Comparison of ENCODE assay signal across 14 mouse cellular contexts in the genomic region with DNA sequence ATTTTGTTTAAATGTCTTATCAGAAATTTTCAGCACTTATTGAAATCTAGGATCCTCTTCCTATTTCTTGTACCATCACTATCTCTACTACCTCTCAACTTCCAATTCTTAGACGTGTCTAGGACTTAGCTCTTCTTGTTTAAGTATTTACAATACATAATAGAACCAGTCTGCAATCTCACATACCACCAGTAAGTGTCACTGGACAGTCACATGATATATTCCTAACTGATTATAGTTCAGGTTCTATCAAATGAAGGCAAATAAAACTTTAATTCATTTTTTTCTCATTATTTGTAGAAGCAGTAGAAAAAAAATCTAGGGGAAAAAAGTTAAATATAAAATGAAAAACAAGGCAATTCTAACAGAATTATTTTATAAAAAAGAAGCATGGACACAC. TPM values are rescaled to one million over a fixed set of nuclear protein-coding genes. Genes with fewer than 3 reads are reported as not detected.
DNase-seq lines count a peak whose midpoint lies in the region.
"Had no signal": no experiment of that assay in that cellular context is flagged by ENCODE, and none has a peak within 500 bp of the region (broad histone marks: within the 10 kb centered on the region; RNA-seq: fewer than 3 reads in every experiment).

No protein-coding gene starts in this region.

- DNase-seq in cerebellum, postnatal 10 days, result peak; percentile 31 to 50
- no peak for DNase-seq in cerebellum, adult 18-20 months
- DNase-seq in kidney, postnatal 14 days, result peak; percentile 17
- DNase-seq in kidney, postnatal 10 days, result no peak
- peak; percentile 16 for DNase-seq in retina, embryonic 14.5 days (ENCODE audit: low spot score)
- DNase-seq in retina, postnatal 1 day, result no peak
- DNase-seq in right cerebral cortex, postnatal 36 days (ENCODE audit: low spot score in 2 of 2), result no peak
- no peak for DNase-seq in layer of hippocampus, adult 8-10 months (ENCODE audit: low spot score in 2 of 2)
- DNase-seq: adrenal gland, adult 8-10 months; cerebellum, postnatal 25 days; gastrocnemius, postnatal 36 days; kidney, postnatal 4 days; thymus, adult 18-20 months had no signal

RNA-seq across cellular contexts. Expression of gene Gm28047, which starts 32.2 kb away (rescaled TPM):
- total RNA-seq in layer of hippocampus, adult 8-10 months (2022), result under 1 TPM in 1 of 4 experiments, not detected in 3; 0.96 TPM
- total RNA-seq: liver, adult 2 months had no signal

RNA-seq across cellular contexts. Expression of gene Atf7, which starts 32.6 kb away (rescaled TPM):
- 10 to 100 TPM; 44.2 to 55.6 (median 52.2) TPM for total RNA-seq in layer of hippocampus, adult 8-10 months (2022)

Comparison
In these comparisons a context has a peak if more than half of its experiments do, and no peak if none do; other contexts are left out.
1. DNase-seq: peak in cerebellum, postnatal 10 days (2 of 2), kidney, postnatal 14 days (single experiment) and retina, embryonic 14.5 days (single experiment); none in cerebellum, adult 18-20 months (0 of 2), kidney, postnatal 10 days (single experiment), retina, postnatal 1 day (single experiment), right cerebral cortex, postnatal 36 days (0 of 2) and layer of hippocampus, adult 8-10 months (0 of 2).